Mouse (Mus musculus) embryonic fibroblast, embryonic 13.5 days (primary cell): Measurements from ENCODE around the gene Auts2. TPM values are rescaled to one million over a fixed set of nuclear protein-coding genes. Genes with fewer than 3 reads are reported as not detected.

ENCODE experiments used
- H3K27ac ChIP-seq: 2 replicates; pipeline ENCODE4 v1.5.1; 2012; ENCODE audit warnings: low read length, control low read depth, inconsistent platforms; ENCODE audit not compliant: insufficient read depth
- H3K4me1 ChIP-seq: 2 replicates; pipeline ENCODE4 v1.6.1; 2011; ENCODE audit warnings: low read length; ENCODE audit not compliant: control insufficient read depth, insufficient read depth
- H3K4me3 ChIP-seq: 2 replicates; pipeline ENCODE4 v1.5.1; 2011; ENCODE audit warnings: mild to moderate bottlenecking, control low read depth, low read length; ENCODE audit not compliant: insufficient read depth
- CTCF ChIP-seq: IDR thresholded peaks from 2 replicates; pipeline ENCODE4 v1.5.1; 2011; ENCODE audit warnings: mild to moderate bottlenecking, control low read depth, low read length, moderate library complexity, borderline replicate concordance; ENCODE audit not compliant: insufficient read depth
- POLR2A ChIP-seq: IDR thresholded peaks from 2 replicates; pipeline ENCODE4 v1.6.1; 2011; ENCODE audit warnings: low read depth, mild to moderate bottlenecking, control low read depth, low read length, moderate library complexity
- polyA plus RNA-seq: library from polyadenylated mRNA; stranded (reverse); fragments of >200 nt; gene quantifications from 2 replicates; pipeline ENCODE4 v1.2.4, GENCODE M21; 2011; ENCODE audit warnings: low read depth; ENCODE audit not compliant: missing spikeins, insufficient read length

Auts2 gene
- polyA plus RNA-seq, 1 experiment, result 26.0 TPM

GRCm38 (mm10) chr5:132458498-132458897 lies 84.6 kb downstream of the Auts2 start:
- Histone ChIP-seq H3K27ac (no peak overlapping the region), H3K4me1 (0 out of 2 replicates have a peak, but pooled peaks cover 3% of the 10 kb centered on the region), H3K4me3 (no peak overlapping the region)
- TF ChIP-seq CTCF (no peak), POLR2A (no peak)

- Histone ChIP-seq H3K4me3 (no peak overlapping the region), H3K27ac (no peak overlapping the region), H3K4me1 (no peaks in the 10 kb centered on the region)
- no peak for TF ChIP-seq POLR2A
- no peak for TF ChIP-seq CTCF
Observed at GRCm38 (mm10) chr5:132452381-132452780, 90.8 kb downstream of the Auts2 start.

GRCm38 (mm10) chr5:132450071-132450470 lies 93.1 kb downstream of the Auts2 start:
- TF ChIP-seq CTCF (no peak), POLR2A (no peak)
- Histone ChIP-seq H3K27ac (no peak overlapping the region), H3K4me1 (no peaks in the 10 kb centered on the region), H3K4me3 (no peak overlapping the region)

- no peak for TF ChIP-seq POLR2A
- no peak for TF ChIP-seq CTCF
- no peaks in the 10 kb centered on the region for H3K4me1 ChIP-seq
- H3K27ac ChIP-seq, result no peak overlapping the region
Observed at GRCm38 (mm10) chr5:132448401-132449066, 94.6 kb downstream of the Auts2 start.

GRCm38 (mm10) chr5:132445213-132445954 lies 97.8 kb downstream of the Auts2 start:
- TF ChIP-seq CTCF (no peak), POLR2A (no peak)
- no peak overlapping the region for H3K4me3 ChIP-seq
- no peak overlapping the region for H3K27ac ChIP-seq
- no peaks in the 10 kb centered on the region for H3K4me1 ChIP-seq

More at GRCm38 (mm10) chr5:132448401-132449066, 94.6 kb downstream of the Auts2 start:
- H3K4me3 ChIP-seq, result no peak overlapping the region

GRCm38 (mm10) chr5:132442948-132443347 lies 100.2 kb downstream of the Auts2 start:
- Histone ChIP-seq H3K4me1 (no peaks in the 10 kb centered on the region; the same call in 1 of the 2 replicates), H3K4me3 (no peak overlapping the region)
- TF ChIP-seq CTCF, result no peak
- TF ChIP-seq POLR2A, result no peak

GRCm38 (mm10) chr5:132438414-132438813 lies 104.7 kb downstream of the Auts2 start:
- no peak for TF ChIP-seq CTCF
- TF ChIP-seq POLR2A, result no peak
- peaks cover 6% of the 10 kb centered on the region; the same call in 1 of the 2 replicates for H3K4me1 ChIP-seq
- no peak overlapping the region for H3K4me3 ChIP-seq
- no peak overlapping the region for H3K27ac ChIP-seq

More at GRCm38 (mm10) chr5:132442948-132443347, 100.2 kb downstream of the Auts2 start:
- H3K27ac ChIP-seq, result no peak overlapping the region

GRCm38 (mm10) chr5:132437994-132438393 lies 105.2 kb downstream of the Auts2 start:
- no peak overlapping the region for H3K27ac ChIP-seq
- no peak for TF ChIP-seq CTCF
- peaks cover 6% of the 10 kb centered on the region; the same call in 1 of the 2 replicates for H3K4me1 ChIP-seq
- no peak overlapping the region for H3K4me3 ChIP-seq

- TF ChIP-seq POLR2A (no peak), CTCF (no peak)
- Histone ChIP-seq H3K4me1 (peaks cover 6% of the 10 kb centered on the region; the same call in 1 of the 2 replicates), H3K4me3 (no peak overlapping the region), H3K27ac (no peak overlapping the region)
Observed at GRCm38 (mm10) chr5:132437478-132437877, 105.7 kb downstream of the Auts2 start.

- no peak overlapping the region for H3K4me3 ChIP-seq
- no peak for TF ChIP-seq POLR2A
- TF ChIP-seq CTCF, result no peak
- H3K4me1 ChIP-seq, result peaks cover 6% of the 10 kb centered on the region; the same call in 1 of the 2 replicates
- H3K27ac ChIP-seq, result no peak overlapping the region
Observed at GRCm38 (mm10) chr5:132436901-132437300, 106.2 kb downstream of the Auts2 start.
